Mouse (Mus musculus) heart, postnatal 4 days (tissue): ENCODE results near the gene Ryr2. TPM values are rescaled to one million over a fixed set of nuclear protein-coding genes. Genes with fewer than 3 reads are reported as not detected.

Source experiments
- DNase-seq: peaks from one replicate; pipeline ENCODE4 v3.0.0; 2021
- total RNA-seq, 2 experiments: library from RNA; stranded (reverse); gene quantifications; 2 replicates each; pipeline ENCODE4 v1.2.3; 2021

Gene Ryr2
- total RNA-seq, 2 experiments from 2014 or later, result 710 to 754 TPM

- no peak for DNase-seq
Measured at GRCm38 (mm10) chr13:12033914-12034313, 72.8 kb downstream of the Ryr2 start.

DNA sequence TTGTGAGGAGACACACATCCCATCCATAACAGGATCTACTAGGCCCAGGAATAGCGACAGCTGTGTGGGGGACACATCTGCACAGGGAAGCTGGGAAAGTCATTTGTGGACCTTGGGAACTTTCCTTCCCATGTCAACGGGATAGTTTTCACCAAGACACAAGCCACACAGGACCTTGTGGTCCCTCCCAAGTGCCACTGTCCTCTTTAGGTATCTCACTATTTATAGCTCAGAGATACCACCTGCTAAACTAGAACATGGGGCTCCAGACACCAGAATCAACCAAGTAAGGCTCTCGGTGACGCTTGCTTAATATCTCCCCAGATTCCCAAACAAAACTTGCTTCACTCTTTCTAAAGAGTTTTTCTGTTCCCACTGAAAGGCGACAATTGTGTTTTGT is 73.5 kb downstream of the Ryr2 start:
- DNase-seq, result peak; percentile 17

DNA sequence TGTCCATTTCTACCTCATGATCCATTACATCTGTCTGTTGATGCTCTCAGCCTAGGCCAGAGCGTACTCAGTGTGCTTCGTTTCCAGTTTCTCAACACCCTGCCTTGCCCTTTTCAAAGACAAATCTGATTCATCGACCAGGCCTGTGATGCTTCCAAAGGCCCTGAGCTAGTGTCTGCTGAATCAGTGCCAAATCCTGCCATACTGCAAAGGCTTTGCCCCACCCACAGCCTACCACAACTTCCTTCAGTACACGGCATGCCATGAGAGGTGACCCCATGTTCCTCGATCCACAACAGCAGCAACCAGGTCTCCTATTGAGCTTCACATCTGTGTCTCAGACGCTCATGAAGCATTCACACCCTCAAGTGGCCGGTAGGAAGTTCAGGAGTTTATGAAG is 76.9 kb downstream of the Ryr2 start:
- DNase-seq, result no peak

GRCm38 (mm10) chr13:12029326-12029725 is 77.4 kb downstream of the Ryr2 start:
- DNase-seq, result no peak

DNA sequence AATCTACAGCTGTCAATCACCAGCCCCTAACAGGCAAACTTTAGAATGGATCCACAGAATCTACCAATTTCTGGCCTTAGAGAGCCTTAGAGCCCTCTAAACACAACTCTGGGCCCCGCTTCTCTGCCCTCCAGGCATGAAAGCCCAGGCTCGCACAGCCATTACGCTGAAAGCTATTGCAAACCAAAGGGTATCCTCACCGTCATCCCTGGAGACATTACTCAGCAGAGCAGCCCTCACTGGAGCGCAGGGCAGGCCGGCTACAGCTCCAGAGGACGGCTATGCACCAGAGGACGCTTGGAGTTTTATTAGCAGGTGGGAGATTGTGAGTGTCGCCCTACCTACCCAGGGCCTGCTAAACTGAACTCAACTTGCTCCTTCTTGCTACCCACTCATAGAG is 88.7 kb downstream of the Ryr2 start:
- DNase-seq, result no peak

DNA sequence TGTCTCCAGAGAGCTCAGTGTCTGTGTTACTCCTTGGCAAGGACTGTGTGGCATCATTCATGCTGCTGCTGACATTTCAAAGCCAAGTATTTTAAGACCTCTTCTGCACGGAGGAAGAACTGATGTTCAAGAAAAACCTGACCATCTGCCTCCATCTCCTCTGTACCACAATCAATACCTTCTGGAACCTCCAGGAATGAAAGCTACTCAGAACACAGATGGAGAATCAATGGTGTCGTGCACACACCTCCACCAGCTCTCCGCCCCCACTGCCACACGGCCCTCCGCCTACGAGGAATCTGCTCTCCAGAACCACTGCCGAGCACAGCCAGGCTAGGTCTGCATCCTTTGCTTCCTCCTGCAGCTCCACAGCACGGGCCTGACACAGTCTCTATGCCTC is 92.8 kb downstream of the Ryr2 start:
- no peak for DNase-seq

- DNase-seq, result no peak
Measured at GRCm38 (mm10) chr13:12008995-12009689, 97.6 kb downstream of the Ryr2 start.

- DNase-seq, result no peak
Measured at GRCm38 (mm10) chr13:12007579-12007978, 99.2 kb downstream of the Ryr2 start.

- DNase-seq, result peak; percentile 57
Measured at GRCm38 (mm10) chr13:12001891-12002294, 104.9 kb downstream of the Ryr2 start.

GRCm38 (mm10) chr13:11999851-12000250 is 106.9 kb downstream of the Ryr2 start:
- DNase-seq, result no peak

GRCm38 (mm10) chr13:11997366-11997765 is 109.4 kb downstream of the Ryr2 start:
- DNase-seq, result no peak

- DNase-seq, result no peak
Measured at GRCm38 (mm10) chr13:11987556-11987955, 119.2 kb downstream of the Ryr2 start.

DNA sequence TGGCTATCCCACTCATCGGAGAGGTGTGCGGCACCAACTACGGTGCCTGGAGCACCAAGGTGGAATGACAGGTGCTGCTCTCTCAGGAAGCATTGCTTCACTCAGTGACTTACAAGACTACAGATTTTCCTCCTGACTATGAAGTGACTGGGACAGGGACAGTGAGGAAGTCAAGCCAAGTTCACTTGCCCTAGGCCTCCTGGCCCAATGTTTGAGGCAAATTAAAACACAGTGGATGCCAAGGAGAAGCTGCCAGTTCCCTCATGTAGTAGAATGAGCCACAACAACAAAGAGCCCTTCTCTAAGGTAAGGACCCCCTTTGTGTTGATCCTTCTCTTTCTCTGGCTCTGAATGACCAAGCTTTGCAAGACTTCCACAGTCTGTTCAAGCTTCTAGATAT is 121.7 kb downstream of the Ryr2 start:
- no peak for DNase-seq

- DNase-seq, result no peak
Measured at GRCm38 (mm10) chr13:11978997-11979396, 127.7 kb downstream of the Ryr2 start.

DNA sequence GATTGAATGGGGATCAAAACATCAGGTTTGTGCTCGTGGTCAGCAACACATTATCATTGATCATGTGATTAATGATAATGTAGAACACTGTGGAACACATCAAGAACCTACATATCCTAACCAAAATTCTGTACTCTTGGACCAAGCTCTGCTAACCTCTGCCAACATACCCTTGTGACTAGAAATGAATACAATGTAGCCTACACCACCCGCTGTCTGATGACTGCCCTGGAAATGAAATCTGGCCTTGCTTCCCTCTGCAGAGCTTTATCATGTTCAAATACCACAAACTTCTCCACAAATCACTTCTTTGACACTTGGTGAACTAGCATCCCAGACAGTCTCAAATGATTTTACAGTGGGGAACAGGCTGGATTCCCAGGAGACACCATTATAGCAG is 128.4 kb downstream of the Ryr2 start:
- DNase-seq, result no peak

- DNase-seq, result peak; percentile 51
Measured at GRCm38 (mm10) chr13:11977606-11978005, 129.1 kb downstream of the Ryr2 start.

- no peak for DNase-seq
Measured at GRCm38 (mm10) chr13:11964391-11964790, 142.4 kb downstream of the Ryr2 start.

DNA sequence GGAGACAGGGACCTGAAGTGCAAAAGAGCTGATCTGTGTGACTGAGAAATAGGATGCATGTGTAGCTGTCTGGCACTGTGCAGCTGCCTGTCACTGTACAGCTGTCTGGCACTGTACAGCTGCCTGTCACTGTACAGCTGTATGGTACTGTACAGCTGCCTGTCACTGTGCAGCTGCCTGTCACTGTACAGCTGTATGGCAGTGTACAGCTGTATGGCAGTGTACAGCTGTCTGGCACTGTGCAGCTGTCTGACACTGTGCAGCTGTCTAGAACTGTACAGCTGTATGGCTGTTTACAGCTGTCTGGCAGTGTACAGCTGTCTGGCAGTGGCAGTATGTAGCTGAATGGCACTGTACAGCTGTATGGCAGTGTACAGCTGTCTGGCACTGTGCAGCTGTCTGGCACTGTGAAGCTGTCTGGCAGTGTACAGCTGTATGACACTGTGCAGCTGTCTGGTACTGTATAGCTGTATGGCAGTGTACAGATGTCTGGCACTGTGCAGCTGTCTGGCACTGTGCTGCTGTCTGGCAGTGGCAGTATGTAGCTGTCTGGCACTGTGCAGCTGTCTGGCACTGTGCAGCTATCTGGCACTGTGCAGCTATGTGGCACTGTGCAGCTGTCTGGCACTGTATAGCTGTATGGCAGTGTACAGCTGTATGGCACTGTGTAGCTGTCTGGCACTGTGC is 147.1 kb downstream of the Ryr2 start:
- DNase-seq, result no peak

GRCm38 (mm10) chr13:11958854-11959253 is 147.9 kb downstream of the Ryr2 start:
- no peak for DNase-seq

GRCm38 (mm10) chr13:11958271-11958670 is 148.5 kb downstream of the Ryr2 start:
- DNase-seq, result no peak

DNA sequence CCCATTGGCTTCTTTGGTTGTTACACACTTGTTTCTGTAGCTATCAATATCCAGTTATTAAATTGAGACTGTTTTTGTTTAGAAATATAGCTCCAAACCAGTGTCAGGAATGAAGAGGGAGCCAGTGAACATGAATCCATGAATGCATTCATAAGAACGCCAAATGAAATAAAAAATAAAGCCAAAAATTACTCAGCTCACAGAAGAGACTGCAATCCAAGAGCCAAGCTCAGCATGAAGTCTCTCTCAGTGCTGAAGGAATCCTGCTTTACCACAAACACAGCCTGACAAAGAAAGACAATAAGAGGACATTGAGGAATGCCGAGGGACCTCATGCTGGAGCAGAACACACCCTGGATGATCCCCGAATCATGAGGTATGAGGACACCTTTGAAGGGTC is 154.8 kb downstream of the Ryr2 start:
- DNase-seq, result no peak

GRCm38 (mm10) chr13:11945740-11946139 is 161.0 kb downstream of the Ryr2 start:
- no peak for DNase-seq

GRCm38 (mm10) chr13:11941724-11942123 is 165.0 kb downstream of the Ryr2 start:
- DNase-seq, result no peak
